Mouse (Mus musculus) erythroblast, embryonic 14.5 days (primary cell): ENCODE data around the gene Homer1.

Experiments used
- GATA1 ChIP-seq: IDR thresholded peaks from 2 replicates; pipeline ENCODE4 v1.6.1; 2012; ENCODE audit warnings: low read length, inconsistent platforms, mixed read lengths
- TAL1 ChIP-seq: IDR thresholded peaks from 3 replicates; pipeline ENCODE4 v1.6.1; 2012; ENCODE audit warnings: low read length, inconsistent platforms, mixed read lengths

- TF ChIP-seq TAL1 (no peak), GATA1 (no peak)
Measured at GRCm38 (mm10) chr13:93302846-93303562, 3.6 kb downstream of the Homer1 start.
